Mouse (Mus musculus): ENCODE measurements around the gene Ggt7.

DNA sequence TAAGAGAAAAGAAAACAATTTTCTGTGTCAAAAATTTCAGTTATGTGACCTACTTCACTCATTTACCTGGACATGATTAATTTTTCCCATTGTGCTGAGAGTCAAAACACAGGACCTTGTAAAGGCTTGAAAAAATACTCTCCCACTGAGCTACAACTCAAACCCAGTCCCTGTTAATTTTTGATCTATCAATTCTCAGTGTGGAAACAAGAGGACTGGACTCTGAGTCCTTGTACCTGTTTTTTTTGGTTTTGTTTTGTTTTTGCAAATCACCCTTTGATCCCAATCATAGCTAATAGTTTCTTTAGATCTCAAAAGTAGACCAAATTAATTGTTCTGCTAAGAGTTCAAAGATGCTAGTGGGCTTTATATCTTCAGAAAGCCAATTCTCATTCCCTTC, 21.7 kb upstream of the Ggt7 start:
- TF ChIP-seq CTCF (IDR thresholded peaks at IDR 0.05; ENCODE audit: control insufficient read depth, insufficient read depth, insufficient replicate concordance, low read depth, low read length) (no peak), POLR2A (IDR thresholded peaks at IDR 0.05; ENCODE audit: control insufficient read depth, low read depth, low read length) (no peak)
